Mouse (Mus musculus): Measurements from ENCODE around the gene Eomes. TPM values are rescaled to one million over a fixed set of nuclear protein-coding genes. Genes with fewer than 3 reads are reported as not detected.

The Eomes gene
- polyA plus RNA-seq, 1 experiment: 12.6 TPM

DNA sequence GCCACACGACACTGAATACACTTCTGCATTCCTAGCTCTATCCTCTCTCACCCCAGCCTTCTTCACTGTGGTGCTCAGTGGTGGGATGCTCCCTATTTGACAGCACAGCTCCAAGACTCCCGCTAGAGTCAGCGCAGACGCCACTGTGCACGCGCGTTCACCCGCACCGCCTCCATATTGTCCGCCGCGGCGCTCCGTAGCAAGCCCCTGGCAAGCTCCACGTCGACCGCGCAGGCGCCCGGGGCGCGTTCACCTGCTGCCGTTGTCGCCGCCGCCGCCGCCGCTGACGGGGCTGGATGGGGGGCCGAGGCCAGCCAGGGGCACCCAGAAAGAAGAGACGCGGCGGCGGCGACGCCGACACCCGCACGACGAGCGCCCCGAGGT, 28.0 kb downstream of the Eomes start, which contains the start of gene Golga4:
Gene Golga4 (plus strand): TSS at position 248 of the 384 bp plus-strand sequence.
- peak; percentile 97 for DNase-seq (ENCODE audit: low read depth)
- peak; percentile 73; the same call in 1 of the 2 replicates for TF ChIP-seq POLR2A (IDR thresholded peaks at IDR 0.05; ENCODE audit: borderline replicate concordance, extremely low read depth, insufficient read depth, insufficient read length, poor library complexity, severe bottlenecking)
- TF ChIP-seq CTCF (IDR thresholded peaks at IDR 0.05; ENCODE audit: borderline replicate concordance, extremely low read depth, insufficient read depth, insufficient read length): no peak

DNA sequence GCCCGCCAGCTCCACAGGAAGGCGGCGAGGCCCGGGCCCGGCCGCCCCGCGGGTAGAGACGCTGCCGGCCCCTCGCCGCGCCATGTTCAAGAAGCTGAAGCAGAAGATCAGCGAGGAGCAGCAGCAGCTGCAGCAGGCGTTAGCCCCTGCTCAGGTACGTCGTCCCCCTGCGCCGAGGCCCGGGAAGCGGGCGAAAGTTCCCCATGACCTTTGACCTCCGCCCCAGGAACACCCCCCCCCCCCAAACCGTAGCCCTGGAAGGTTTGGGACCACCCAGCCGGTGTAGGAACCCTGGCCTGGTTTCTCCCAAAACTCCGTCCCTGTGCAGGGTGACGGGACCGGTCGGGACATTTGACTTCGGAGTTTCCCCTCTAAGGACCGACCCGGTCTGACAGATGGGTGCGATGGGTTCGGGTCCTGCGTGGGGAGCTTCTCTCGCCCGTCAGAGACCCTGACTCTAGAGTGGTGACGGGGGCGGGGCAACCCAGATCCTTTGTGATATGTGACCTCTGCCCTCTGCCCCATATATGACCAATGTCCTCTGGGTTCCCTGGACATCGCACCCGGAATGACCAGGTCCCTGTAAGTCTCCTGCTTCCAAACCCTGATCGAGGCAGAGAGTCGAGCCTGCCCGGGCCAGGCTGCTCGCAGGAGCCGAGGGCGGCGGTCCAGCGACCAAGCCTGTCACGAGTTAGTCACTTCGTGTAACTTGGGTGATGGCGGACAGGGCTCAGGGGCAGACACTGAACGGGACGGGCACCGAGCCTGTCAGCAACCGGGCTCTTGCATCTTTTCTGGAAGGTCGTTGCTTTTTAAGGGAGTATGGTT, 28.6 kb downstream of the Eomes start:
- DNase-seq (ENCODE audit: low read depth): peak; percentile 30
- no peak for TF ChIP-seq POLR2A (IDR thresholded peaks at IDR 0.05; ENCODE audit: borderline replicate concordance, extremely low read depth, insufficient read depth, insufficient read length, poor library complexity, severe bottlenecking)
- no peak for TF ChIP-seq CTCF (IDR thresholded peaks at IDR 0.05; ENCODE audit: borderline replicate concordance, extremely low read depth, insufficient read depth, insufficient read length)

DNA sequence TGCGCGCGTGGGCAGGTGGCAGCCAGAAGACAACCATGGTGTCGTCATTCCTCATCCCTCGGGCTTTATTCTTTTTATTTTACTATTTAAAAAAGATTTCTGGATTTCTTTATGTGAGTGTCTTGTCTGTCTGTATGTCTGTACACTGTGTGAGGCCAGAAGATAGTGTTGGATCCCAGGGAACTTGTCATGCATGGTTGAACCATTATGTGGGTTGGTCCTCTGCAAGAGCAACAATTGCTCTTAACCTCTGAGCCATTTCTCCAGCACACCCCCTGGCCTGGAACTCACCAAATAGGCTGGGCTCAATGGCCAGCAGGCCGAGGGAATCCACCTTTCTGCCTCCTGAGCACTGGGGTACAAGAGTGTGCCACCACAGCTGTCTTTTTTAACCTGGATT, 29.5 kb downstream of the Eomes start:
- TF ChIP-seq CTCF (IDR thresholded peaks at IDR 0.05; ENCODE audit: borderline replicate concordance, extremely low read depth, insufficient read depth, insufficient read length) (no peak), POLR2A (IDR thresholded peaks at IDR 0.05; ENCODE audit: borderline replicate concordance, extremely low read depth, insufficient read depth, insufficient read length, poor library complexity, severe bottlenecking) (no peak)
- DNase-seq (ENCODE audit: low read depth): no peak

DNA sequence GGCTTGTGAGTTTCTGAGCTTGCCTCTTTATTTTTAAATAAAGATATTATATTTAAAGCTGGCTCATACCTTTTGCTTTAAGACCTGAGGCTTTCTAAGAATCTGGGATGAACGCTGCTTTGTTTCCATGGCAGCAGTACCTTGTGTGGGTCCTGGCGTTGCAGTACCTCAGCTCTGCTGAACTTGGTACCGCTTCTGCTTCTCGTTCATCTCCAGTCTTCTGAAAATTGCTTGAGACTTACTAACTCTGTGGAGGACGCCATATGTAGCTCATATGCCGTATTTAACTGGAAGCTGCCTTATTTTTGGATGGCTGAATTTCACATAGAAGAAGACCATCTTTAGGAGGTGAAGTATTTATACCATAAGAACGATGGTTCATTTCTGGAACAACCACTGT, 30.6 kb downstream of the Eomes start:
- no peak for TF ChIP-seq POLR2A (IDR thresholded peaks at IDR 0.05; ENCODE audit: borderline replicate concordance, extremely low read depth, insufficient read depth, insufficient read length, poor library complexity, severe bottlenecking)
- no peak for TF ChIP-seq CTCF (IDR thresholded peaks at IDR 0.05; ENCODE audit: borderline replicate concordance, extremely low read depth, insufficient read depth, insufficient read length)
- no peak for DNase-seq (ENCODE audit: low read depth)

DNA sequence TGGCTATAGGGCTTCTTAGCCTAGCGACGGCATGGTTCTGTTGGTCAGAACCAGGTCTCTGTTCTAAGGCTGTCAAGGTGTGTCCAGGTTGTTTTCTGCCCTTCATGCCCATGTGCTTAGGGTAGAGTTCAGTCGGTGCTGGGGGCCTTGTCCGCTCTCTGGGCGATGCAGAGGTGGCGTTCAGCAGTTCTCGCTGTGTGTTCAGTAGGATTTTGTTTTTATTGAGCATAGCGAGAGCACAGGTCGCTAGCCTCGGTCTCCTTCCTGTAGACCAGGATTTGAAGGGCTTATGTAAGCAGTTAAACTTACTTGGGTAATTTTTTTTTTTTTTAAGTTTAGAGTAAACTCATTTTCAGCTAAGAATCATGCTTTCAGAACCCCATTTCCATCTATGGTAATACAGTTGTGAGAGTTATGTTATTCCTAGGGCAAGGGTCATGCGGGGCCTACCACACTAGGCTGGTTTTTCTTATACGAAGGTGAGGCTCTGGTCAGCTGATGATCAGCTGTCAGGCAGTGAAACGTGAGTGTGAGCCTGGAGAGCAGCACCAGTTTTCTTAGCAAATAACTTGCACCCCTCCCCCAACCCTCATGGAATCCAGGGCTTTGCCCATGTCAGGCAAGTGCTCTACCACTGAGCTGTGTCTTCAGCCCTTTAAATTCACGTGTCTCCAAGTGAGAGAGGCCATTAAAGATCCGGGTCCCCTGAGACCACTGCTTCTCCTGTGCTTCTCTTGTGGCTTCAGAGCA, 33.1 kb downstream of the Eomes start:
- DNase-seq (ENCODE audit: low read depth): no peak
- TF ChIP-seq CTCF (IDR thresholded peaks at IDR 0.05; ENCODE audit: borderline replicate concordance, extremely low read depth, insufficient read depth, insufficient read length) (no peak), POLR2A (IDR thresholded peaks at IDR 0.05; ENCODE audit: borderline replicate concordance, extremely low read depth, insufficient read depth, insufficient read length, poor library complexity, severe bottlenecking) (no peak)

DNA sequence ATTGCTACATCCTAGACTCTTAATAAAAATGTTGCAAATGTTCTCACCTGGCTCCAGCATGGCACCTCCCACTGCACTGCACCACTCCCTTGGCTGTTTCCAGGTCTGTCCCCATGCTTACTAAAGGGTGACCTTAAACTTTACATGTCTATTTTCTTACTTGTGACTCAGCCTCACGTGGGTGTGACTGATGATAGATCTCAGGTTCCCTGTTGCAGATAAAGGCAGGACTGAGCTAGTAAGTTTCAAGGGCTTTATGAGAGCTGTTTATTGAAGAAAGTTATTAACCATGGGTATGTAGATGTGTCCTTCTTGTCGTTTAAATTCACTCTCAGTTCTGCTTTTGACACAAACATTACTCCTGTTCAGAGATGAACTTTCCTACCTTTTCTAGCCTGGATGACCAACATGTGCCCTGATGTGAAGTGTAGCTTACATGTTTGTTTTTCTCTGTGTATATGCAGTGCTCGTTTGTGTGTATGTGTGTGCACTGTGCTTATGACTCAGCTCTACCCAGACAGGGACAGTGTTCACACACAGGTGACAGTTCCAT, 34.7 kb downstream of the Eomes start:
- no peak for DNase-seq (ENCODE audit: low read depth)
- no peak for TF ChIP-seq CTCF (IDR thresholded peaks at IDR 0.05; ENCODE audit: borderline replicate concordance, extremely low read depth, insufficient read depth, insufficient read length)

- no peak for TF ChIP-seq POLR2A (IDR thresholded peaks at IDR 0.05; ENCODE audit: borderline replicate concordance, extremely low read depth, insufficient read depth, insufficient read length, poor library complexity, severe bottlenecking)
- TF ChIP-seq CTCF (IDR thresholded peaks at IDR 0.05; ENCODE audit: borderline replicate concordance, extremely low read depth, insufficient read depth, insufficient read length): no peak
- DNase-seq (ENCODE audit: low read depth): no peak
These were observed 37.5 kb downstream of the Eomes start for GRCm38 (mm10) chr9:118515476-118515875.

- no peak for TF ChIP-seq POLR2A (IDR thresholded peaks at IDR 0.05; ENCODE audit: borderline replicate concordance, extremely low read depth, insufficient read depth, insufficient read length, poor library complexity, severe bottlenecking)
- TF ChIP-seq CTCF (IDR thresholded peaks at IDR 0.05; ENCODE audit: borderline replicate concordance, extremely low read depth, insufficient read depth, insufficient read length): no peak
- no peak for DNase-seq (ENCODE audit: low read depth)
These were observed 38.1 kb downstream of the Eomes start for GRCm38 (mm10) chr9:118516162-118516561.

- TF ChIP-seq CTCF (IDR thresholded peaks at IDR 0.05; ENCODE audit: borderline replicate concordance, extremely low read depth, insufficient read depth, insufficient read length) (no peak), POLR2A (IDR thresholded peaks at IDR 0.05; ENCODE audit: borderline replicate concordance, extremely low read depth, insufficient read depth, insufficient read length, poor library complexity, severe bottlenecking) (no peak)
- DNase-seq (ENCODE audit: low read depth): no peak
These were observed 39.6 kb downstream of the Eomes start for GRCm38 (mm10) chr9:118517619-118518018.

DNA sequence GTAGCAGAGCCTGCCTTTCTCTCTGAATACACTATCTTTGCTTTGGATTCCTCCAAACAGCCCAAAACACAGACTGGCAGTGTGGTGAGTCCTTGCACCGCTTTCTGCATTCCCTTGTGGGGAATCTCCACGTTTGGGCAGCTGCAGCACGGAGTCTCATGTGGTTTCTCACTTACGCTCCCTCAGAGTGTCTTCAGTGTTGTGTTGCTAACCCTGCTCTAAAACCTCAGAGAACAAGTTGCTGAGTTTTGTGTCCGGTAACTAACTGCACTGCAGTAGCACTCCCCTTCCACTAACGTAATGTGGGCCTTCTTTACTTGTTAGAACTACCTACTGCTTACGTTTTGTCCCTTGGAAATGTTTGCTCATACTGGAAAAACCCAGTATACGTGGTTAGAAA, 41.1 kb downstream of the Eomes start:
- DNase-seq (ENCODE audit: low read depth): no peak

DNA sequence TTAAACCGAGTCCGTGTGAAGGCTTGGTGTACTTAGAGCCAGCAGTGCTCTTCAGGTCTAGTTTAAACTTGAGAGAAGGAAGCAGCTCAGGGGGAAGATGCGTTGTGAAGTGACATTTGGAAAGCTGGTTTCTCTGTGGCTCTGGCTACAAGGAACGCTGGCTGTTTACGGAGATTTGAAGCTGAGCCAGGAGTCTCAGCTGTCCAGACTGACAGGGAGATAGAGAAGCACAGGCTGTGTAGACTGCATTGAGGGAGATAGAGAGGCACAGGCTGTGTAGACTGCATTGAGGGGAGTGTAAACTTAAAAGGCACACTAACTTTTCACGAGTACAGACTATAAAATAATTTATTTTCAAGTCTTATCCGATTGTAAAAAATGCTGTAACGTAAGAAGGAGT, 42.0 kb downstream of the Eomes start:
- DNase-seq (ENCODE audit: low read depth): peak; percentile 64
- no peak for TF ChIP-seq POLR2A (IDR thresholded peaks at IDR 0.05; ENCODE audit: borderline replicate concordance, extremely low read depth, insufficient read depth, insufficient read length, poor library complexity, severe bottlenecking)
- TF ChIP-seq CTCF (IDR thresholded peaks at IDR 0.05; ENCODE audit: borderline replicate concordance, extremely low read depth, insufficient read depth, insufficient read length): no peak

More for the DNA sequence above, 41.1 kb downstream of the Eomes start:
- TF ChIP-seq CTCF (IDR thresholded peaks at IDR 0.05; ENCODE audit: borderline replicate concordance, extremely low read depth, insufficient read depth, insufficient read length) (no peak), POLR2A (IDR thresholded peaks at IDR 0.05; ENCODE audit: borderline replicate concordance, extremely low read depth, insufficient read depth, insufficient read length, poor library complexity, severe bottlenecking) (no peak)
